Mouse (Mus musculus): Measurements from ENCODE around the gene Hivep1.

The Hivep1 gene

GRCm38 (mm10) chr13:42233741-42234419, 182.1 kb downstream of the Hivep1 start:
- WGBS, result 69% methylated on average over 9 of the region's 9 CpGs

- 96% methylated on average over 3 of the region's 3 CpGs for WGBS
These were observed 186.7 kb downstream of the Hivep1 start for GRCm38 (mm10) chr13:42238520-42238919.

- WGBS, result 60% methylated on average over 3 of the region's 3 CpGs
These were observed 190.3 kb downstream of the Hivep1 start for GRCm38 (mm10) chr13:42242131-42242530.
